Mouse (Mus musculus) embryonic facial prominence, embryonic 15.5 days (tissue): Measurements from ENCODE around the gene Fubp1. TPM values are rescaled to one million over a fixed set of nuclear protein-coding genes. Genes with fewer than 3 reads are reported as not detected.

Experiments
- ATAC-seq: fragments of 200-750 bp; cut with Nextera tagmentation; 2 replicates; pipeline ENCODE4 v1.8.0; 2017; ENCODE audit warnings: low read depth, moderate TSS enrichment; ENCODE audit not compliant: insufficient number of reproducible peaks, low FRiP score, low TSS enrichment
- H3K27ac ChIP-seq: fragments of 300-500 bp; sonication (generic); replicated peaks from 2 replicates; pipeline ENCODE4 v1.5.1; 2015; ENCODE audit warnings: mild to moderate bottlenecking, inconsistent platforms
- H3K27me3 ChIP-seq: fragments of 300-500 bp; sonication (generic); 2 replicates; pipeline ENCODE4 v1.6.1; 2015; ENCODE audit warnings: inconsistent platforms
- H3K36me3 ChIP-seq: fragments of 300-500 bp; sonication (generic); 2 replicates; pipeline ENCODE4 v1.6.1; 2015; ENCODE audit warnings: mild to moderate bottlenecking, inconsistent platforms
- H3K4me1 ChIP-seq: fragments of 300-500 bp; sonication (generic); 2 replicates; pipeline ENCODE4 v1.6.1; 2015; ENCODE audit warnings: inconsistent platforms
- H3K4me2 ChIP-seq: fragments of 300-500 bp; sonication (generic); replicated peaks from 2 replicates; pipeline ENCODE4 v1.6.1; 2015; ENCODE audit warnings: mild to moderate bottlenecking, inconsistent platforms
- H3K4me3 ChIP-seq: fragments of 300-500 bp; sonication (generic); replicated peaks from 2 replicates; pipeline ENCODE4 v1.5.1; 2015; ENCODE audit warnings: mild to moderate bottlenecking, inconsistent platforms
- H3K9ac ChIP-seq: fragments of 300-500 bp; sonication (generic); 2 replicates; pipeline ENCODE4 v1.6.1; 2015; ENCODE audit warnings: inconsistent platforms
- H3K9me3 ChIP-seq: fragments of 300-500 bp; sonication (generic); replicated peaks from 2 replicates; pipeline ENCODE4 v1.6.1; 2016; ENCODE audit warnings: inconsistent platforms
- WGBS: fragments of 180-500 bp; shearing (Covaris S2); methylation state at CpG from one replicate; pipeline ENCODE4 v1.1.7; 2015; 5-methylcytosine and 5-hydroxymethylcytosine counted together
- polyA plus RNA-seq: library from polyadenylated mRNA; unstranded; fragments of >200 nt; fragmentation: Nextera tagmentation; extraction: Ambion mirVana; gene quantifications from 2 replicates; pipeline ENCODE4 v1.2.1, GENCODE M21; 2015

The Fubp1 gene
- polyA plus RNA-seq = 202 and 211 TPM in 2 replicates

DNA sequence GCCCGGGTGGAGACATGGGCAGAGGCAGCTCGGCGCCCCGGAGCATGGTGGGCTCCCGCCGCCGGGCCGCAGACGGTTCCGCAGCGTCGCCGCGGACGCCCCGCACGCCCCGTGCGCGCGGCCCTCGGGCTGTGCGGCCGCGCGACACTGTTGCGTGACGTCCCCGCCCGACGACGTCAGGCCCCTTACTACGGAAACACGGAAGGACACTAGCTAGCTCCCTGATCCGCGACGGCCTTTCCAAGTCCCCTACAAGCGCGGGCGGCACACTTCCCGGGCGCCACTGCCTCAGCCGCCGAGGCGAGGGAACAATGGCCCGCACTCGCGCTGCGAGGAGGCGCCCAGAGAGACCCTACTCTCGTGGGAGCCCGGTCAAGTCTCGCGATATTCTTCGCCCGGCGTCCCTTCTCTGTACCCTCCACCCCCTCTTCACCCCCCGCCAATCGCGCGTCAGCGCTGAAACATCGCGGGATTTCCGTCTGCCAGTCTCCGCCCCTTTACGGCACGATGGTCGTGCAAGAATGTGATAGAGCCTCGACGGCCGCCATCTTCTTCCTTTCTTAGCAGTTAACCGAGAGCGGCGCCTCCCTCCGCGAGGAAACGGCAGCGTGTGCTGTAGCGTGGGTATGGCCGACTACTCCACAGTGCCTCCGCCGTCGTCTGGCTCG lies at the start of gene Fubp1, which contains the start of gene Dnajb4:
Gene Fubp1, plus strand, starts transcription at position 456 of the 668 bp plus-strand sequence.
Gene Dnajb4, minus strand, starts transcription at position 336 of the 668 bp plus-strand sequence.
- Histone ChIP-seq H3K9ac (peak within 1 kb of the TSS; percentile 100), H3K9me3 (no peaks in the 10 kb centered on the region), H3K4me1 (peaks cover 31% of the 10 kb centered on the region), H3K36me3 (peaks cover 5% of the 10 kb centered on the region; the same call in 1 of the 2 replicates), H3K27ac (peak within 1 kb of the TSS; percentile 100), H3K4me3 (peak within 1 kb of the TSS; percentile 93), H3K27me3 (no peaks in the 10 kb centered on the region), H3K4me2 (peak within 1 kb of the TSS; percentile 74)
- 0% methylated on average over 85 of the region's 85 CpGs for WGBS
- peak; percentile 96 for ATAC-seq

DNA sequence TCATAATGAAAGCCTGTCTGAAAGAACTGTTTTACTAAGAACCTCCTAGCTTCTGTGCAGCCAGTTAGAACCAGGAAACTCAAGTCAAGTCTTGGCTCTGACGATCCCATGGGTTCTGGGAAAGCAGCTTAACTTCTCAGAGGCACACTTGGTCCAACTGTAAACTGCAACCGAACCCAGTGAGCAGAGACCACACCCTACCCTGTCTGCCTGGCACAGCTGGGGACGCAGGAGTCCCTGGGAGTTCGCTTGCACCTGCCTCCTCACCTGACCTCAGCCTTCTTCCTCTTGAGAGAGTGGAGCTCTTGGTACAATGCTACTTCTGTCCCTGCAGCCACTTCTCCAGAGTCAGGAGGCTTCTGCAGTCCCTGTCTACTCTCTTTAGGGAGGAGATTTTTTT lies 49.6 kb upstream of the Fubp1 start:
- no peak overlapping the region for H3K9ac ChIP-seq
- H3K27ac ChIP-seq = no peak overlapping the region
- H3K4me2 ChIP-seq = no peak overlapping the region
- H3K36me3 ChIP-seq = no peaks in the 10 kb centered on the region
- no peak overlapping the region for H3K4me3 ChIP-seq
- WGBS = 58% methylated on average over 4 of the region's 4 CpGs
- H3K4me1 ChIP-seq = peaks cover 8% of the 10 kb centered on the region
- no peak for ATAC-seq
- no peaks in the 10 kb centered on the region for H3K9me3 ChIP-seq
- H3K27me3 ChIP-seq = peaks cover 6% of the 10 kb centered on the region; the same call in 1 of the 2 replicates

DNA sequence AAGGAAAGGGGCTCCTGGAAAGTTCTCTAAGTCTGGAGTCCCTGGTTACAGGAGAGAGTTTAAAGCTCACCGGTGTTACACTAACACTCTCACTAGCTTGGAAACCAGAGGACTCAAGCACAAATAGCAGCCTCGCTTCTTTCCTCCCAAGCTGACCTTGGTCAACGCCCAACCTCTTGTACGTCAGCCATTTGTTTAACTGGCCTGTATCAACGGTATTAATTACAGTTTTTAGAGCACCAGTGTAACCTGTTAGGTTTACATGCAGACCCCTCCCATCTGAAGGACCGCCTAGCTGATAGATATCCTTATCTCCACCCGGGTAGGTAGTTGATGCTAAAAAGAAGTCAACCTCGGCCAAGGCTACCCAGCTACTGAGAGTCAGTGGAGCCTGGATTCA lies 46.9 kb upstream of the Fubp1 start:
- H3K4me1 ChIP-seq = peaks cover 25% of the 10 kb centered on the region
- no peak overlapping the region for H3K4me2 ChIP-seq
- H3K36me3 ChIP-seq = no peaks in the 10 kb centered on the region
- no peak overlapping the region for H3K9ac ChIP-seq
- H3K9me3 ChIP-seq = no peaks in the 10 kb centered on the region
- H3K27me3 ChIP-seq = peaks cover 15% of the 10 kb centered on the region
- no peak for ATAC-seq
- H3K27ac ChIP-seq = no peak overlapping the region
- 89% methylated on average over 8 of the region's 8 CpGs for WGBS
- no peak overlapping the region for H3K4me3 ChIP-seq

DNA sequence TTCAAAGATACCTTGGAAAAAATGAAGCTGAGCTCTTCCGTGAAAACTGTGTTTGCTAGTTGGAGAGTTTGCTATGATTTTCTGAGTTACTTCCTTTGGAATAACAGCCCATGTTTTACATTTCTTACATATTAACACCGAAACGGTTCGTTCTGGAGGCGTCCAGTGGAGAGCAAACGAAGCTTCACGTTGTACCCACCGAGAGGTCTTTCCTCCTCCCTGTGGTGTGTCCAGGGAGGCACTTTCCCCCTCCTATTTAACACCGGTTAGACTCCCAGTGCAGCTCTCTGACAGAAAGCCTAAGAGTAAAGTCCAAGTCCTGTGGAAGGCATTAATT lies 45.2 kb upstream of the Fubp1 start:
- Histone ChIP-seq H3K9me3 (no peaks in the 10 kb centered on the region), H3K4me2 (peak overlapping the region; percentile 97), H3K36me3 (no peaks in the 10 kb centered on the region), H3K27me3 (peaks cover 15% of the 10 kb centered on the region), H3K9ac (no peak overlapping the region), H3K27ac (no peak overlapping the region), H3K4me1 (peaks cover 25% of the 10 kb centered on the region), H3K4me3 (peak overlapping the region; percentile 46; the same call in 1 of the 2 replicates)
- WGBS = 27% methylated on average over 9 of the region's 9 CpGs
- ATAC-seq = no peak

DNA sequence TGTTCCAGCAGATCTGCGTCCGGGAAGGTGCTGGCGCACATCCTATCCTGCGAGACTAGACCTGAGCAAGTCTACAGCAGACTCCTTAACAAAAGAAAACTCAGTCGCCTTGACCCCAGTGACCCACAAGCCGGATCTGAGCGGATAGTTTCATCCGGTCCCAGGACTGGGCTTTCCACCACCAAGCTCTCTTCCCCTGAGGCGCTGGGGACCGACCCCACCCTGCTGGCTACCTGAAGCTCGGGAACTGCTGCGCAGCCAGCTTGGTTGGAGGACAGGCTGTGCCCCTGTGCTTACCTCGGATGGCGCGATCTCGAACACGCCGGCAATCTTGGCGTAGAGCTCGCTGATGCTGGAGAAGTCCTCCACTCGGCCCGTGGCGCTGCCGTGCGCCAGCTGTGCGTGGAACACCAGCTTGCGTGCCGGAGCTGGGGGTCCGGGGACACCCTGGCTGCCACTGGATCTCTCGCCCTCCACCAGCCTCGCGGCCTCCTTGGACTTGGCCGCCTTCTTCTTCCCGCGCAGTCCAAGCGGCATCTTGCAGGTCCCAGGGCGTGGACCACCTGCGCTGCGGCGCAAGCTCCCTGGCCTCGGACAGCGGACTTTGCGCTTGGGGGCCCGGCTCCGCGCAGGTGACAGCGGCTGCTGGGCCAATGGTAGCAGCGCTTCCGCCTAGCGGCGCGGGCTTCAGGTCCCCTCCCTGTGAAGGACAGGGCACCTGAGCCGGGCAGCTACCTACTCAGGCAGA lies 44.7 kb upstream of the Fubp1 start:
- H3K4me2 ChIP-seq = peak overlapping the region; percentile 97
- H3K9ac ChIP-seq = peak overlapping the region; percentile 4
- H3K4me1 ChIP-seq = peaks cover 25% of the 10 kb centered on the region
- 3% methylated on average over 53 of the region's 53 CpGs for WGBS
- H3K9me3 ChIP-seq = no peaks in the 10 kb centered on the region
- ATAC-seq = peak; percentile 46; the same call in 1 of the 2 replicates
- H3K27ac ChIP-seq = no peak overlapping the region
- no peaks in the 10 kb centered on the region for H3K36me3 ChIP-seq
- H3K4me3 ChIP-seq = peak overlapping the region; percentile 46
- peaks cover 15% of the 10 kb centered on the region for H3K27me3 ChIP-seq

DNA sequence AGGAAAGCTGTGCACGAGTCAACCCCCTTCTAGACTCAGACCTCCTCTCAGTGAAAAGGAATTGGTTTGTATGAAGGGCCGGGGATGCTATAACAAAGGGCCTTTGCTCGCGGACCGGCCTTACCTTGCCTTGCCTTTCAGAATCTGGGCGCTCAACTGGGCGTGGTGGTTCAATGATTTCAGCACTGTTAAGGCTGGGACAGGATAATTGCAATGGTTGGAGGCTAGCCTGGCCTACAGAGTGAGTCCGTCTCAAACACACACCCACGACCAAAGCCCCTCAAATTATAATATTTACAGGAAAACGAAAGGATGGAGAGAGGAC lies 44.2 kb upstream of the Fubp1 start, which contains the start of gene Gipc2:
Gene Gipc2, minus strand, starts transcription at position 132 of the 325 bp plus-strand sequence.
- Histone ChIP-seq H3K36me3 (no peaks in the 10 kb centered on the region), H3K27me3 (peaks cover 15% of the 10 kb centered on the region), H3K9me3 (no peaks in the 10 kb centered on the region), H3K4me1 (peaks cover 25% of the 10 kb centered on the region), H3K4me3 (peak within 1 kb of the TSS; percentile 46), H3K9ac (peak within 1 kb of the TSS; percentile 4), H3K4me2 (peak within 1 kb of the TSS; percentile 97), H3K27ac (no peak within 1 kb of the TSS)
- 11% methylated on average over 10 of the region's 10 CpGs for WGBS
- peak; percentile 30; the same call in 1 of the 2 replicates for ATAC-seq

DNA sequence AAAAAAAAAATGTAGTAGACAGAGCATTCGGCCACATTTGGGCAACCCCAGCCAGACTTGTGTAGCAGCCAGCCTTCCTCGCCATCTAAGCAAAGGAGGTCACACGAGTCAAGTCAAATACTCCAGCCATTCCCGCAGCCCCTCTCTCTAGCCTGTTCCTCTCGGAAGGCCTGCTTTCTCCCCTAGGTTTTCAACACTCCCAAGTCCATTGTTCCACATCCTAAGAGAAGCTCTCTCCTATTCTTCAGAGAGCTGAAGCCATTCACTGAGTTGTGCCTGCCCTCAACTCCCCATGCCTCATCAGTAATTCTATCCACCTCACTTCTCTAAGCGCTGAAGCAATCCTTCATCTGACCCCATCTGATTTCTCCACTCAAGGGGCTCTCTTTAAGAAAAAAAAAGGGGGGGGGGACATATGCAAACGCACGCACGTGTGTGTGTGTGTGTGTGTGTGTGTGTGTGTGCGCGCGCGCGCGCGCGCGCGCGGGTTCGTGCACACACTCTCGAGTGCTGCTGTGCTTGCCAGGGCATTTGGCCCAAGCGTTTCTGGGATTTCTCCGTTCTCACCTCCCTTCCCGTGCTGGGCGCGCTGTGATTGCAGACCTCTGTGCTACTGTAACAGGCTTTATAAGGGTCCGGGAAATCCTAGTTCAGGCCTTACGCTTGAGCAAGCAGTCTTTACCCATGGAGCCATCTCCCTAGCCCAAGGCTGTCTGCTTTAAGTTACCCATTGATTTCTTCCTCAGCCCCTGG lies 43.3 kb upstream of the Fubp1 start:
- H3K4me2 ChIP-seq = peak overlapping the region; percentile 97
- no peaks in the 10 kb centered on the region for H3K9me3 ChIP-seq
- no peak overlapping the region for H3K27ac ChIP-seq
- peaks cover 15% of the 10 kb centered on the region for H3K27me3 ChIP-seq
- H3K36me3 ChIP-seq = no peaks in the 10 kb centered on the region
- H3K4me1 ChIP-seq = peaks cover 25% of the 10 kb centered on the region
- H3K4me3 ChIP-seq = peak overlapping the region; percentile 31
- no peak overlapping the region for H3K9ac ChIP-seq
- WGBS = 10% methylated on average over 29 of the region's 29 CpGs
- ATAC-seq = no peak

DNA sequence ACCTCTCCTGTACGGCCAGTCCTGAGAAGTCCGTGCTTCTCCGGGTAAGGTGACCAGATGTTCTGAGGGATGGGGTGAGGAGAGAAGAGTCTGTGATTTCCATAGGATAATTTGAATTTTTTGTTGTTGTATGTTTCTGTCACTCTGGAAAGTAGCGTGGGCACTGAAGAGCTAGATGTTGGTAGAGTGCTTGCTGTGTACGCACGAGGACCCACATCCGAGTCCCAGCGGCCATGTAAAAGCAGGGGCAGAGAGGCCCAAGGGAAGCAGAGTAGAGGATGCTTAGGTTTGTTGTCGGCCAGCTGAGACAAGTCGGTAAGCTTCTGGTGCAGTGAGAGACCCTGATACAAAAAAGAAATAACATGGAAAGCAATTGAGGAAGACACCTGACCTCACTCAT lies 42.2 kb upstream of the Fubp1 start:
- H3K4me1 ChIP-seq = peaks cover 25% of the 10 kb centered on the region
- peaks cover 15% of the 10 kb centered on the region for H3K27me3 ChIP-seq
- H3K4me2 ChIP-seq = no peak overlapping the region
- H3K27ac ChIP-seq = no peak overlapping the region
- no peaks in the 10 kb centered on the region for H3K36me3 ChIP-seq
- 92% methylated on average over 10 of the region's 10 CpGs for WGBS
- H3K9me3 ChIP-seq = no peaks in the 10 kb centered on the region
- H3K4me3 ChIP-seq = no peak overlapping the region
- no peak overlapping the region for H3K9ac ChIP-seq
- ATAC-seq = no peak

DNA sequence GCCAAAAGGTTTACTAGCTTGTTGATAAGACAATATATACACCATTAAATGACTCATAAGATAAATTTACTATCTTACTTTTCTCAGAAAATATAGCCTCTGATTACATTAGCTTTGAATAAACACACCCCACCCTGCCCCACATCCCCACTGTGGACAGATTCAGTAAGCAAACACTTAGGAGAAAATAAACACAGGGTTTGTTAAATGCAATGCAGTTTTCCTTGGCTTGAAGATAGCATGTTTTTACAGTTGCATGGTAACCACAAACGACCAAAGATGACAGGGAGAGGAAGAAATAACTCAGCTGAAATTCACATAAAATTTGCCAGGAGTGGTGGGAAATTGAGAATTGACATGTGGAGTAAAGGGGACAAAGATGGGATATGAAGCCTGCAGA lies 39.8 kb upstream of the Fubp1 start:
- Histone ChIP-seq H3K4me2 (no peak overlapping the region), H3K9me3 (no peaks in the 10 kb centered on the region), H3K27ac (no peak overlapping the region), H3K4me1 (peaks cover 19% of the 10 kb centered on the region), H3K9ac (no peak overlapping the region), H3K27me3 (peaks cover 10% of the 10 kb centered on the region), H3K36me3 (no peaks in the 10 kb centered on the region), H3K4me3 (no peak overlapping the region)
- no peak for ATAC-seq
- WGBS = 41% methylated on average over 1 of the region's 1 CpGs

DNA sequence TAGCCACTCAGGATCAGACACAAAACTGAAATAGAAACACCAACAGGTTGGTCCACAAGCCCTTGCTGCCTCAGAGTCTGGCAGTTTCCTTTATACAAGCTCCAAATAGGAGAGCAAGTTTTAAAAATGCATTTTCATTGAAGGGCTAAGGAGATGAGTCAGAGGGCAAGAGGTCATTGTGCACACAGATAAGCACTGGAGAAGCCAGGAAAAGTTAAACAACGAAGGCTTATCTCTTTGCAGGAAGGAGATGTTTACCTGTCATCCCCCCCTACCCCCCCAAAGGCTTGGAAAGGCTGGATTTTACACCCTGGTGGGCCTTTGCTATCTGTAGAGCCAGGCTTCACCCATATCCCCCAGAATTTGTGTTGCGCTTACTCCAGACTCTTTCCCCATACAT lies 39.0 kb upstream of the Fubp1 start:
- H3K4me3 ChIP-seq = no peak overlapping the region
- H3K4me1 ChIP-seq = peaks cover 11% of the 10 kb centered on the region; the same call in 1 of the 2 replicates
- no peak overlapping the region for H3K4me2 ChIP-seq
- no peaks in the 10 kb centered on the region for H3K36me3 ChIP-seq
- peaks cover 3% of the 10 kb centered on the region; the same call in 1 of the 2 replicates for H3K27me3 ChIP-seq
- H3K27ac ChIP-seq = no peak overlapping the region
- no peaks in the 10 kb centered on the region for H3K9me3 ChIP-seq
- no peak overlapping the region for H3K9ac ChIP-seq
- 76% methylated on average over 2 of the region's 2 CpGs for WGBS
- ATAC-seq = no peak

DNA sequence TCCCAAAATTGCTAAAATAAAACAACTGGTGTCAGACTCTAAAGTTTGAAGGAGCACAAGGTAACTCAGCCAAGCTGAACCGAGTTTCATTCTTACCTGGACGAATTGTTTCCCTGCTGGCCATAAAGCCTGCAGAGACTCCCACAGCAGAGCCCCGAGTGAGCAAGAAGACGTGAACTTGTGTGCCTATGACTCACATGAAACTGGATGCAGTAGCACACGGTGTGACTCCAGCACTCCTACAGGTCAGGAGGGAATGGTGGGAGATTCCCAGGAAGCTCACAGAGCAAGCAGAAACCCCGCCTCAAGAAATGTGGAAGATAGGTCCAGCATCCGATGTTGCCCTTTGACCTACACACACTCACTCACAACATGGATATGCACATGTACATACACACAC lies 38.4 kb upstream of the Fubp1 start:
- no peak for ATAC-seq
- no peaks in the 10 kb centered on the region for H3K9me3 ChIP-seq
- no peak overlapping the region for H3K27ac ChIP-seq
- peaks cover 7% of the 10 kb centered on the region; the same call in 1 of the 2 replicates for H3K4me1 ChIP-seq
- H3K27me3 ChIP-seq = 0 out of 2 replicates have a peak, but pooled peaks cover 3% of the 10 kb centered on the region
- H3K36me3 ChIP-seq = no peaks in the 10 kb centered on the region
- H3K4me3 ChIP-seq = no peak overlapping the region
- 61% methylated on average over 7 of the region's 7 CpGs for WGBS
- H3K9ac ChIP-seq = no peak overlapping the region
- H3K4me2 ChIP-seq = no peak overlapping the region
